In the genomic region with DNA sequence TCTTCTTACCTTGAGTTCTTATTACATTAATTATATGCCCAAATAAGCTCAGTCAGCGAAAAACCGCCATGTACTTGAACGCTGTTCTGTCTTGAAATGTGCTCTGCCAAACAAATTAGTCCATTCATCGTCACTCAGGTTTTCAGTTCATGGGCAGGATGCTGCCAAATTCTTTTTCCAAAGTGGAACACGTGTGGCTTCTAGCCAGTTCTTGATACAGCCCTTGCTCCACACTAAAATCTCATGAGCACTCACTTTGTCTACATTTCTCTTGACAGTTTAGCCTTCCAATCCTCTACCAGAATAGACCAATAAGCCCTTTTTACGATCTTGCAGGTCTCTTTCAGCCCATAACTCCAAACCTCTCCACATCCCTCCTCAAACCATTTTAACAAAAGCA, we compare ENCODE assay signal across 16 mouse cellular contexts.
DNase-seq lines count a peak whose midpoint lies in the region; ATAC-seq and TF ChIP-seq lines count a peak whose summit lies in the region.
"Had no signal": no experiment of that assay in that cellular context is flagged by ENCODE, and none has a peak within 500 bp of the region (broad histone marks: within the 10 kb centered on the region; RNA-seq: fewer than 3 reads in every experiment).

No protein-coding gene starts in this region.

- H3K4me2 ChIP-seq in forebrain, embryonic 15.5 days (replicated peaks), result no peak overlapping the region
- no peak overlapping the region for H3K4me2 ChIP-seq in forebrain, embryonic 12.5 days
- H3K4me2 ChIP-seq: heart, embryonic 15.5 days; hindbrain, embryonic 13.5 days; liver, embryonic 15.5 days had no signal

- H3K27me3 ChIP-seq in forebrain, embryonic 15.5 days, result no peaks in the 10 kb centered on the region
- no peaks in the 10 kb centered on the region for H3K27me3 ChIP-seq in forebrain, embryonic 12.5 days
- H3K27me3 ChIP-seq: heart, embryonic 15.5 days; hindbrain, embryonic 13.5 days; liver, embryonic 15.5 days had no signal

- H3K4me3 ChIP-seq in forebrain, embryonic 15.5 days, result no peak overlapping the region
- H3K4me3 ChIP-seq in forebrain, embryonic 12.5 days (replicated peaks), result no peak overlapping the region
- H3K4me3 ChIP-seq in ES-E14 (ENCODE audit: insufficient read depth in 1 of 2, low read depth in 1 of 2, low read length in 2 of 2, poor library complexity in 1 of 2, severe bottlenecking in 1 of 2), result no peak overlapping the region
- H3K4me3 ChIP-seq: heart, embryonic 15.5 days; hindbrain, embryonic 13.5 days; liver, embryonic 15.5 days; myocyte had no signal

- 35% methylated on average over 6 of the region's 6 CpGs for WGBS in forebrain, embryonic 15.5 days
- WGBS in forebrain, embryonic 12.5 days, result 84% methylated on average over 6 of the region's 6 CpGs

- no peak for TF ChIP-seq POLR2A in brain, embryonic 14.5 days (IDR thresholded peaks at IDR 0.05; ENCODE audit: borderline replicate concordance, extremely low read depth, insufficient read depth, insufficient read length, poor library complexity, severe bottlenecking)

- intact Hi-C loops in left cerebral cortex, postnatal 25 days (cut with DNase I), result no loop called here

- no peaks in the 10 kb centered on the region for H3K9me3 ChIP-seq in forebrain, embryonic 15.5 days
- no peaks in the 10 kb centered on the region for H3K9me3 ChIP-seq in forebrain, embryonic 12.5 days
- no peaks in the 10 kb centered on the region for H3K9me3 ChIP-seq in ES-E14 (ENCODE audit: control insufficient read depth, insufficient read depth, low read depth, low read length)
- H3K9me3 ChIP-seq: heart, embryonic 15.5 days; hindbrain, embryonic 13.5 days; liver, embryonic 15.5 days had no signal

- in situ Hi-C loops in ES-E14 (cut with MboI; ENCODE audit: low sequenced_read_pairs in 2 of 2, unreplicated experiment in 2 of 2), result no loop called here

- peak; percentile 4 to 12 for DNase-seq in left cerebral cortex, postnatal 25 days (ENCODE audit: low spot score in 2 of 2)
- DNase-seq in left cerebral cortex, adult 8-10 months (ENCODE audit: low spot score in 2 of 2), result no peak
- no peak for DNase-seq in ES-E14 (ENCODE audit: low read depth, low spot score)
- peak; percentile 85 for DNase-seq in brain, embryonic 14.5 days (ENCODE audit: low read depth)
- DNase-seq in kidney, postnatal 14 days, result no peak
- DNase-seq: cerebellum, adult 11 months; gastrocnemius, postnatal 36 days; kidney, adult 11 months; kidney, postnatal 10 days; left cerebral cortex, postnatal 4 days had no signal

- no peaks in the 10 kb centered on the region for H3K36me3 ChIP-seq in forebrain, embryonic 15.5 days
- no peaks in the 10 kb centered on the region for H3K36me3 ChIP-seq in forebrain, embryonic 12.5 days (replicated peaks)
- H3K36me3 ChIP-seq in ES-E14 (ENCODE audit: control insufficient read depth, insufficient read depth, low read length, poor library complexity, severe bottlenecking), result no peaks in the 10 kb centered on the region
- H3K36me3 ChIP-seq: heart, embryonic 15.5 days; hindbrain, embryonic 13.5 days; liver, embryonic 15.5 days had no signal

- H3K27ac ChIP-seq in forebrain, embryonic 15.5 days (replicated peaks), result no peak overlapping the region
- no peak overlapping the region for H3K27ac ChIP-seq in forebrain, embryonic 12.5 days
- no peak overlapping the region for H3K27ac ChIP-seq in ES-E14 (ENCODE audit: insufficient read depth, low read depth, low read length, poor library complexity, severe bottlenecking)
- H3K27ac ChIP-seq: heart, embryonic 15.5 days; hindbrain, embryonic 13.5 days; liver, embryonic 15.5 days had no signal

- TF ChIP-seq CTCF in brain, embryonic 14.5 days (IDR thresholded peaks at IDR 0.05; ENCODE audit: borderline replicate concordance, extremely low read depth, insufficient read depth, insufficient read length), result no peak

- peaks cover 3% of the 10 kb centered on the region; the same call in 1 of the 2 replicates for H3K4me1 ChIP-seq in forebrain, embryonic 15.5 days
- peaks cover 10% of the 10 kb centered on the region; the same call in 1 of the 2 replicates for H3K4me1 ChIP-seq in forebrain, embryonic 12.5 days
- H3K4me1 ChIP-seq in ES-E14 (ENCODE audit: control insufficient read depth in 2 of 2, insufficient read depth in 2 of 2, low read length in 2 of 2, poor library complexity in 1 of 2), result no peaks in the 10 kb centered on the region
- H3K4me1 ChIP-seq: heart, embryonic 15.5 days; liver, embryonic 15.5 days had no signal

- H3K9ac ChIP-seq in forebrain, embryonic 15.5 days (replicated peaks), result no peak overlapping the region
- H3K9ac ChIP-seq in forebrain, embryonic 12.5 days, result no peak overlapping the region
- no peak overlapping the region for H3K9ac ChIP-seq in ES-E14 (ENCODE audit: insufficient read depth, low read depth, low read length, poor library complexity, severe bottlenecking)
- H3K9ac ChIP-seq: heart, embryonic 15.5 days; hindbrain, embryonic 13.5 days; liver, embryonic 15.5 days had no signal

- peak; percentile 81 for ATAC-seq in forebrain, embryonic 15.5 days (replicated peaks)
- ATAC-seq in forebrain, embryonic 12.5 days (ENCODE audit: low FRiP score), result no peak

TF ChIP-seq in ES-E14, 5 proteins besides CTCF, POLR2A, EP300 and RAD21:
- no peak for TF ChIP-seq HCFC1 (IDR thresholded peaks at IDR 0.05; ENCODE audit: borderline replicate concordance, insufficient read depth, low read length)
- no peak for TF ChIP-seq ZC3H11A (IDR thresholded peaks at IDR 0.05; ENCODE audit: borderline replicate concordance, low read depth, low read length)
- TF ChIP-seq MAFK (IDR thresholded peaks at IDR 0.05; ENCODE audit: insufficient read depth, low read depth, low read length), result peak; percentile 44; the same call in 1 of the 2 replicates

Comparison
In these comparisons a context has a peak if more than half of its experiments do, and no peak if none do; other contexts are left out.
1. DNase-seq: peak in left cerebral cortex, postnatal 25 days (2 of 2) and brain, embryonic 14.5 days (single experiment); none in left cerebral cortex, adult 8-10 months (0 of 2), ES-E14 (single experiment) and kidney, postnatal 14 days (single experiment).